Mouse (Mus musculus) CD4-positive, CD25-positive, alpha-beta regulatory T cell, adult 2 months (primary cell): ENCODE measurements around the gene Lrrc45.
A peak's percentile ranks its signal among the peaks of the same experiment; 100 is the strongest.
"Not testable (repeated sequence)": the region's sequence is repeated elsewhere in the genome, so short reads cannot be mapped to it uniquely, and the experiment has no call there.

Experiments
- DNase-seq: peaks from one replicate; pipeline ENCODE4 v3.0.0-alpha.2; 2012; ENCODE audit warnings: low read depth, low spot score

Lrrc45 gene

GRCm38 (mm10) chr11:120727564-120727963 lies 13.8 kb downstream of the Lrrc45 start:
- no peak for DNase-seq

DNA sequence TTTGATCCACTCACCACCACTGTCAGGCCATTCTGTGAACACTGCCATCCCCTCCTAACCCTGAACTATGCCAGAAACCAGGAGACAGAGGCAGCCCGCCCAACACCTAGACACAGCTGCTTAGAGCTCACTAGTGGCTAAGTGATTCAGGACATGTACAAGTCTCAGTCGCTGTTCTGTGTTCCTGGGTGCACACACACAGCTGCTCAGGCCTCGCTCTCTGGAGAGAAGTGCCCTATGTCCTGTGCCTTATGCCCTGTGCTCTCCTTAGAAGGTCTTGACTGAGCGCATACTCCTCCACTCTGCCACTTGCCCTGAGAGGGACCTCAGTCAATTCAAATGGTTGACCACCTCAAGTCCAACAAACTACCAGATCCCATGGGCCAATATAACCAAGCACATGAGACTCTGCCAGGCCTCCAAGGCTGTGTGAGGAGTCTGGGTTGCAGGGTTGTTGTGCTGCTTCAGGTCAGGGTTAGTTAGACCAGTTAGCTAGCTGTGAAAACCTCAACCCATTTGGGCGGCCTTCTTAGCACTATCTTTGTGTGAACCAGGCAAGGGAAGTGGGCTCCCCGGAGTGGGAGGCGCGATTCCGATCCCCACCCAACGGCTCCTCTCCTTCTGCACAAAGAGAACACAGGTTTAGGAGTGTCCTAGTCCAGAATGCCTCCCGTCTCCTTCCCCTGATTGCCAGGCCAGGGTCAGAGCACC lies 15.0 kb downstream of the Lrrc45 start:
- no peak for DNase-seq

- DNase-seq = peak; percentile 62
Measured at GRCm38 (mm10) chr11:120729432-120730050, 15.8 kb downstream of the Lrrc45 start.

DNA sequence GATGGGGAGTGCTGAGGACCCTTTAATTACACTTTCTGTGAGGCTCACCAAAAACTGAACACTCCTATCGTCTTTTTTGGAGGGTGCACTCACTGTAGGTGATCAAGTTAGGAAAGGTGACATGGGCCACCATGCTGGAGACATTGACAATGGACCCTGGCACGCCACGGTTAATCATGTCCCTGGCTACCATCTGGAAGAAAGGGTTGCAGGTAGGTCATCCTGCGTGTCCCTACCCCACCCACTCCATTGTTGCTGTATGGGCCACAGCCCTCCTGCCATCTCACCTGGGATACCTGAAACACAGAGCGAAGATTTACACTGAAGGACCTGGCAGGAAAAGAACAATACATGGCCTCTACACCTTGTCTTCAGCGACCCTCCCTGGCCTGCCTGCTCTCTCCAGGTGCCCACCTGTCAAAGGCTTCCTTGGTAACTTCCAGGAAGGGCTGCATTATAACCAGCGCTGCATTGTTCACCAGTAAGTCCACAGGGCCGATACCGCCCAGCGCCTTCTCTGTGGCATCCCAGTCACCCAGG lies 16.7 kb downstream of the Lrrc45 start:
- DNase-seq = no peak

- no peak for DNase-seq
Measured at GRCm38 (mm10) chr11:120731395-120731794, 17.7 kb downstream of the Lrrc45 start.

- no peak for DNase-seq
Measured at GRCm38 (mm10) chr11:120731858-120732680, 18.3 kb downstream of the Lrrc45 start, which contains the start of gene Cbr2. Gene Cbr2, minus strand, starts transcription at chr11:120732114.

- DNase-seq = no peak
Measured at GRCm38 (mm10) chr11:120733521-120733920, 19.8 kb downstream of the Lrrc45 start.

DNA sequence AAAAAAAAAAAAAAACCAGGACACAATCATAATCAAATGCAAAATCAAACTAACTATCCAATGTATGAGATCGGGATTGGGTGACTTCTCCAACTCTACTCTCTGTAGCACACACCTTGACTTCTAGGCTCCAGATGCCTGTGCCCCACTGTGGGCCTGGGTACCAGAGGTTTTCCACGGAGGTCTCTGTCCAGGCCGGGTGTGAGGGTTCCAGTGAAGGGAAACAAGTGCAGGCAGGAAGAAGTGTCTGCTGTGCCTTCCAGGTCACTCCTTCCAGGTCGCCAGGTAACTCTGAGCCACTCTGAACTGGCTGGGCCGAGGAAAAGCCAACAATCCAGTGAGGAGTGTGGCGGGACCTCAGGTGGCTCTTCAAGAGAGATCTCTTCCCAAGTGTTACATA lies 22.7 kb downstream of the Lrrc45 start:
- no peak for DNase-seq

- DNase-seq = no peak
Measured at GRCm38 (mm10) chr11:120740981-120741380, 27.3 kb downstream of the Lrrc45 start.

DNA sequence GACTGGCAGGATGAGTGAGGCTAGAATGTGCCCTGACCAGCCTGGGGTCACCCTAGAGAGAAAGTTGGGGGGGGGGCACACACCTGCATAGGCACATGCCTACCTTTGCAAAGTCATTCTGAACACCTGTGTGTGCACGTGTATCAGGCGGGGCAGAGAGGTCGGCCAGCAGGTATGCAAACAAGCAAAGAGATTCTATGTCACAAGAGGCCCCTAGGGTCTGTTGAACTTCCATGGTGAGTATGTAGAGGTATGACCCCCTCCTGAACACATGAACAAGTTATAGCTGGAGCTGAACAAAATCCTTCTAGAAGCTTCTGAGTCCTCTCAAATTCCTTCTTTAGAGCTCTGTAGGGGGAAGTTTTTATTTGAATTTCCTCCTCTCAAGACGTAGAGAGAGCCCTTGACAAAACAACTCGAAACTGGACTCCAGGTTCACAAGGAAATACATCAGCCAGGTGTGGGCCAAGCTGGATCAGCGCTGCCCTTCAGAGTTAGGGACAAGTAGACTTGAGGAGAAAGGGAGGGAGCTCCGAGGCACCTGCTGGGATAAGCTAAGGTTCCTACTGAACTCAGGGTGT lies 30.5 kb downstream of the Lrrc45 start:
- no peak for DNase-seq

- no peak for DNase-seq
Measured at GRCm38 (mm10) chr11:120747974-120748373, 34.2 kb downstream of the Lrrc45 start.

GRCm38 (mm10) chr11:120749430-120749829 lies 35.7 kb downstream of the Lrrc45 start:
- DNase-seq = peak; percentile 77

DNA sequence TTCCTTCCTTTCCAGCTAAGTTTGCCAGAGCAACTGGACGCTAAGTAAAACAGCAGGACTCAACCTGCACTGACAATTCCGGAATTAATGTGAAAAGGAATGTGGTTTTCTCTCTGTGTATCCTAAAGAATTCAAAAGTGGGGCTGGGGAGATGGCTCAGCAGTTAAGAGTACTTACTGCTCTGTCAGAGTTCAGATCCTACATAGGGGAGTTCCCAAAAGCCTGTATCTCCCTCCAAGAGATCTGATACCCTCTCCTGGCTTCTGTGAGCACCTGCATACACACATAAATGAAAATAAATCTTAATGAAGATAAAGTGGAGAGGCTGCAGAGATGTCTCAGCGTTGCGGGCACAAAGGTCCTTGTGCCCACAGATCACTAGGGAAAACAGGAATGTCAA lies 37.9 kb downstream of the Lrrc45 start:
- no peak for DNase-seq

GRCm38 (mm10) chr11:120760236-120760635 lies 46.5 kb downstream of the Lrrc45 start:
- DNase-seq = no peak

- no peak for DNase-seq
Measured at GRCm38 (mm10) chr11:120761811-120762671, 48.3 kb downstream of the Lrrc45 start.

GRCm38 (mm10) chr11:120762672-120763041 lies 48.9 kb downstream of the Lrrc45 start, which contains the start of gene Hmga1b:
Gene Hmga1b, plus strand, starts transcription at chr11:120762794.
- not testable (repeated sequence) for DNase-seq

- DNase-seq = not testable (repeated sequence)
Measured at GRCm38 (mm10) chr11:120763121-120763999, 49.6 kb downstream of the Lrrc45 start.

GRCm38 (mm10) chr11:120767023-120767422 lies 53.3 kb downstream of the Lrrc45 start:
- not testable (repeated sequence) for DNase-seq

DNA sequence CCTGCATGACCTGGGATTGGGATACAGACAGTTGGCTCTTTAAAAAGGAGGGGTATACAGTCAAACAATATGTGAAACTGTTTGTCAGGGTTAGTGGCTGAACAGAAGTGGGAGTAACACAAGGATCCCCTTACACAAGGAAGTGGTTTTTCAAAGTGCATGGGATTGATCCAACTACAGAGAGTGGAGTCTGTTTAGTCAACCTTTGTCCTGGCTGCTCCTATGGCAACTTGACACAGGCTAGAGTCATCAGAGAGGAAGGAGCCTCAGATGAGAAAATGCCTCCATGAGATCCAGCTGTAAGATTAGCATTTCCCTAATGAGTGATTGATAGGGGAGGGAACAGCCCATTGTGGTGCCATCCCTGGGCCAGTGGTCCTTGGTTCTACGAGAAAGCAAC lies 54.5 kb downstream of the Lrrc45 start:
- no peak for DNase-seq
